8 mouse cellular contexts compared by ENCODE assay signal in the genomic region with DNA sequence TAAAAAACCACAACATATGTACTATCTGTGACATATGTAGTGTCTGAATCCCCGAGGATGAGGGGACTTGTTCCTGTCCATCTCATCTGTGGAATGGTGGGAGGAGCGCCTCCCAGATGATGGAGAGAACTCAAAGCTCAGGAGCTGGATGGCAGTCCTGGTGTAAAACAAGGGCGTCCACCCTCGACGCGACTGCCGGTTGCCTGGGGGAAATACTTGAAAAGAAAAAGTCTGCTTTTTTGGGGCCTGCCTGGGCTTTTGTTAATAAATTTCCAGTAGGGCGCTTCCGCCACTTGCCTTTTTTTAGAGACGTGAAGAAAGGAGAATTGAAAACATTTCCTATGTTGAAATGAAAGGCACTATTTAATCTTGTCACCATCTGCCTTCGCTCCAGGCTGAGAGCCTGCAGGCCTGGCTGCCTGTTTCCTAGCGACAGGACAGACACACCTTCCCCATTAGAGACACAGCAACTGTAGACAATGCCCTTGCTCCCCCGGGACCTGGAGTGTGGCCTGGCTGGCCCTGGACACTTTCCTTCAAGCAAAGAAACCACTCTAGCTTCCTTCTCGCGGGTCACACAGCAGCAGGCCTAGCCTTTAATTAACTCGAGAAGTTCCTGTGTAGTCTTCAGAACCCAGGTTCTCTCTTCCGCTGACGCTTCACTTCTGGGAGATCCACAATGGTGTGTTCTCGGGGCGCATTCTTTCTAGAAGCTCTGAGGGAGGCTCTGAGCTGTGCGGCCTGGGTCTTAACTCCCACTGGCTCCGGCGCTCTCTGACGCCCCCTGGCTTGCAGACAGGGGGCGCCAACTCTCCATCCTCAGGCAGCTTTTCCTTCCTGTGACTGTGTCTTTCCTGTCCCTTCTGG. TPM values are rescaled to one million over a fixed set of nuclear protein-coding genes. Genes with fewer than 3 reads are reported as not detected.
DNase-seq lines count a peak whose midpoint lies in the region; ATAC-seq and TF ChIP-seq lines count a peak whose summit lies in the region.

No protein-coding gene starts in this region.

- no peak overlapping the region for H3K9ac ChIP-seq in embryonic facial prominence, embryonic 11.5 days (replicated peaks; ENCODE audit: low read length)
- no peak overlapping the region for H3K9ac ChIP-seq in heart, embryonic 15.5 days
- 0 out of 2 replicates have a peak overlapping the region, but pooled peaks have one; percentile 1 for H3K9ac ChIP-seq in kidney, embryonic 16.5 days (replicated peaks; ENCODE audit: low read length)
- no peak overlapping the region for H3K9ac ChIP-seq in liver, embryonic 11.5 days (ENCODE audit: low read depth, low read length)

- H3K27me3 ChIP-seq in E14TG2a.4 (ENCODE audit: insufficient read depth, low read length) = no peaks in the 10 kb centered on the region
- H3K27me3 ChIP-seq in embryonic facial prominence, embryonic 11.5 days (ENCODE audit: control insufficient read depth, insufficient read depth, low read length) = no peaks in the 10 kb centered on the region
- no peaks in the 10 kb centered on the region for H3K27me3 ChIP-seq in heart, embryonic 15.5 days
- H3K27me3 ChIP-seq in kidney, embryonic 16.5 days (ENCODE audit: insufficient read depth, low read length) = no peaks in the 10 kb centered on the region
- H3K27me3 ChIP-seq in liver, embryonic 11.5 days (replicated peaks; ENCODE audit: control insufficient read depth, insufficient read depth, low read length) = no peaks in the 10 kb centered on the region

- H3K4me1 ChIP-seq in E14TG2a.4 (replicated peaks; ENCODE audit: low read depth, low read length) = peaks cover 41% of the 10 kb centered on the region
- H3K4me1 ChIP-seq in embryonic facial prominence, embryonic 11.5 days (ENCODE audit: control insufficient read depth, insufficient read depth, low read length) = no peaks in the 10 kb centered on the region
- peaks cover 2% of the 10 kb centered on the region for H3K4me1 ChIP-seq in heart, embryonic 15.5 days (replicated peaks)
- H3K4me1 ChIP-seq in kidney, embryonic 16.5 days (ENCODE audit: insufficient read depth, low read length) = peaks cover 18% of the 10 kb centered on the region
- no peaks in the 10 kb centered on the region; the same call in 1 of the 2 replicates for H3K4me1 ChIP-seq in liver, embryonic 11.5 days (replicated peaks; ENCODE audit: control insufficient read depth, insufficient read depth, low read length)

- no peaks in the 10 kb centered on the region for H3K9me3 ChIP-seq in E14TG2a.4 (ENCODE audit: low read length)
- H3K9me3 ChIP-seq in embryonic facial prominence, embryonic 11.5 days (replicated peaks; ENCODE audit: control insufficient read depth, low read length) = no peaks in the 10 kb centered on the region
- H3K9me3 ChIP-seq in heart, embryonic 15.5 days (replicated peaks) = no peaks in the 10 kb centered on the region
- no peaks in the 10 kb centered on the region for H3K9me3 ChIP-seq in kidney, embryonic 16.5 days (ENCODE audit: low read length)
- no peaks in the 10 kb centered on the region for H3K9me3 ChIP-seq in liver, embryonic 11.5 days (ENCODE audit: control insufficient read depth, low read length)

- peak; percentile 68; the same call in 1 of the 2 replicates for ATAC-seq in embryonic facial prominence, embryonic 11.5 days (replicated peaks; ENCODE audit: insufficient number of reproducible peaks, low FRiP score, low TSS enrichment, low read depth)
- ATAC-seq in heart, embryonic 15.5 days (replicated peaks; ENCODE audit: insufficient number of reproducible peaks, insufficient read depth, low FRiP score, low read depth) = peak; percentile 72; the same call in 1 of the 2 replicates
- peak; percentile 59 for ATAC-seq in kidney, embryonic 16.5 days (ENCODE audit: low FRiP score, low TSS enrichment)
- 0 out of 2 replicates have a peak, but pooled peaks have one; percentile 25 for ATAC-seq in liver, embryonic 11.5 days (replicated peaks; ENCODE audit: low FRiP score)
- no peak for ATAC-seq in activated CD4-positive, CD25-positive, alpha-beta regulatory T cell, adult 4 months

- peak; percentile 38 for DNase-seq in adrenal gland, postnatal 14 days
- peak; percentile 72 for DNase-seq in embryonic facial prominence, embryonic 11.5 days (ENCODE audit: low spot score)
- peak; percentile 33 for DNase-seq in liver, embryonic 11.5 days (ENCODE audit: low spot score)
- DNase-seq in right cerebral cortex, postnatal 25 days = peak; percentile 40

- no peak overlapping the region for H3K4me2 ChIP-seq in embryonic facial prominence, embryonic 11.5 days (ENCODE audit: low read depth, low read length)
- H3K4me2 ChIP-seq in heart, embryonic 15.5 days = peak overlapping the region; percentile 23
- peak overlapping the region; percentile 24; the same call in 1 of the 2 replicates for H3K4me2 ChIP-seq in kidney, embryonic 16.5 days (replicated peaks; ENCODE audit: low read depth, low read length)
- no peak overlapping the region for H3K4me2 ChIP-seq in liver, embryonic 11.5 days

- 18% methylated on average over 25 of the region's 25 CpGs for WGBS in embryonic facial prominence, embryonic 11.5 days
- 24% methylated on average over 25 of the region's 25 CpGs for WGBS in heart, embryonic 15.5 days
- WGBS in kidney, embryonic 16.5 days = 32% methylated on average over 25 of the region's 25 CpGs
- WGBS in liver, embryonic 11.5 days = 41% methylated on average over 25 of the region's 25 CpGs

- peak overlapping the region; percentile 60 for H3K4me3 ChIP-seq in E14TG2a.4 (replicated peaks; ENCODE audit: low read length)
- no peak overlapping the region for H3K4me3 ChIP-seq in embryonic facial prominence, embryonic 11.5 days (ENCODE audit: low read depth, low read length)
- H3K4me3 ChIP-seq in heart, embryonic 15.5 days = no peak overlapping the region
- no peak overlapping the region for H3K4me3 ChIP-seq in kidney, embryonic 16.5 days (ENCODE audit: low read length)
- H3K4me3 ChIP-seq in liver, embryonic 11.5 days (ENCODE audit: low read depth, low read length) = no peak overlapping the region

- no peak overlapping the region for H3K27ac ChIP-seq in embryonic facial prominence, embryonic 11.5 days (replicated peaks; ENCODE audit: low read depth, low read length)
- no peak overlapping the region for H3K27ac ChIP-seq in heart, embryonic 15.5 days
- peak overlapping the region; percentile 48; the same call in 1 of the 2 replicates for H3K27ac ChIP-seq in kidney, embryonic 16.5 days (ENCODE audit: low read length)
- no peak overlapping the region for H3K27ac ChIP-seq in liver, embryonic 11.5 days (ENCODE audit: low read depth, low read length)

- TF ChIP-seq CTCF in E14TG2a.4 (conservative IDR thresholded peaks at IDR 0.05; ENCODE audit: low read length) = peak; percentile 86

- no peaks in the 10 kb centered on the region for H3K36me3 ChIP-seq in E14TG2a.4 (ENCODE audit: insufficient read depth, low read length)
- no peaks in the 10 kb centered on the region for H3K36me3 ChIP-seq in embryonic facial prominence, embryonic 11.5 days (replicated peaks; ENCODE audit: control insufficient read depth, insufficient read depth, low read depth, low read length)
- no peaks in the 10 kb centered on the region for H3K36me3 ChIP-seq in heart, embryonic 15.5 days
- no peaks in the 10 kb centered on the region for H3K36me3 ChIP-seq in kidney, embryonic 16.5 days (ENCODE audit: insufficient read depth, low read length)
- no peaks in the 10 kb centered on the region for H3K36me3 ChIP-seq in liver, embryonic 11.5 days (ENCODE audit: control insufficient read depth, insufficient read depth, low read length)

RNA-seq across cellular contexts. Expression of a gene that starts 43.3 kb away (rescaled TPM):
- not detected in 2 replicates for total RNA-seq in adrenal gland, postnatal 14 days (2021)
- not detected in 2 replicates for polyA plus RNA-seq in embryonic facial prominence, embryonic 11.5 days (2014; fragmentation: Nextera tagmentation; extraction: Ambion mirVana)
- not detected in 2 replicates for polyA plus RNA-seq in heart, embryonic 15.5 days (2015; fragmentation: Nextera tagmentation; extraction: Ambion mirVana)
- not detected in 2 replicates for polyA plus RNA-seq in kidney, embryonic 16.5 days (2015; fragmentation: Nextera tagmentation; extraction: Ambion mirVana)
- polyA plus RNA-seq in liver, embryonic 11.5 days (2014; fragmentation: Nextera tagmentation; extraction: Ambion mirVana) = not detected in 2 replicates
- polyA plus RNA-seq in activated CD4-positive, CD25-positive, alpha-beta regulatory T cell, adult 4 months (2017; shearing (Covaris generic)) = not detected

Comparison
In these comparisons a context has a peak if more than half of its experiments do, and no peak if none do; other contexts are left out.
1. H3K4me2 ChIP-seq: peak in heart, embryonic 15.5 days (single experiment) and kidney, embryonic 16.5 days (single experiment); none in embryonic facial prominence, embryonic 11.5 days (single experiment) and liver, embryonic 11.5 days (single experiment).
2. Peak in every context shown above with its lines, with median percentiles within 50 percentile points of each other: DNase-seq.